Mouse (Mus musculus) MEL (cell line): ENCODE data around the gene Rph3al. TPM values are rescaled to one million over a fixed set of nuclear protein-coding genes. Genes with fewer than 3 reads are reported as not detected.

Source experiments
- DNase-seq: peaks from one replicate; pipeline ENCODE4 v3.0.0; 2011; ENCODE audit warnings: low read depth, low spot score
- H3K27ac ChIP-seq: 2 replicates; pipeline ENCODE4 v1.5.1; 2012; ENCODE audit warnings: low read depth, mild to moderate bottlenecking, control low read depth, low read length, moderate library complexity; ENCODE audit not compliant: control insufficient read depth
- H3K27me3 ChIP-seq, 2 experiments: fragments of 150-350 bp in 1 of 2; sonication (generic) in 1 of 2; 2 replicates each; pipeline ENCODE4 v1.6.1; 2012; ENCODE audit warnings: low read length in 2 of 2, mild to moderate bottlenecking in 2 of 2, improper control_type of control experiment in 1 of 2, moderate library complexity in 1 of 2; ENCODE audit not compliant: insufficient read depth in 2 of 2, control insufficient read depth in 1 of 2
- H3K36me3 ChIP-seq, 2 experiments: 2 replicates each; pipeline ENCODE4 v1.6.1; 2012 to 2014; ENCODE audit warnings: low read length in 2 of 2, improper control_type of control experiment in 1 of 2, inconsistent platforms in 1 of 2, mild to moderate bottlenecking in 1 of 2; ENCODE audit not compliant: insufficient read depth in 2 of 2, control insufficient read depth in 1 of 2
- H3K4me1 ChIP-seq, 2 experiments: fragments of 150-350 bp in 1 of 2; sonication (generic) in 1 of 2; 2 replicates each; pipeline ENCODE4 v1.6.1; 2012; ENCODE audit warnings: low read length in 2 of 2, improper control_type of control experiment in 1 of 2, mild to moderate bottlenecking in 1 of 2; ENCODE audit not compliant: insufficient read depth in 2 of 2, control insufficient read depth in 1 of 2
- H3K4me3 ChIP-seq, 2 experiments: fragments of 150-350 bp in 1 of 2; sonication (generic) in 1 of 2; 2 replicates each; pipeline ENCODE4 v1.5.1; 2012; ENCODE audit warnings: low read depth in 2 of 2, low read length in 2 of 2, mild to moderate bottlenecking in 2 of 2, moderate library complexity in 2 of 2, control low read depth in 1 of 2, improper control_type of control experiment in 1 of 2; ENCODE audit not compliant: control insufficient read depth in 1 of 2, insufficient read depth in 1 of 2
- H3K79me2 ChIP-seq: 2 replicates; pipeline ENCODE4 v1.6.1; 2012; ENCODE audit warnings: mild to moderate bottlenecking, low read length, moderate library complexity; ENCODE audit not compliant: control insufficient read depth, poor library complexity, insufficient read depth
- H3K9ac ChIP-seq: 2 replicates; pipeline ENCODE4 v1.6.1; 2012; ENCODE audit warnings: low read depth, mild to moderate bottlenecking, control low read depth, low read length, moderate library complexity; ENCODE audit not compliant: control insufficient read depth, poor library complexity, severe bottlenecking
- H3K9me3 ChIP-seq: fragments of 150-350 bp; sonication (generic); replicated peaks from 2 replicates; pipeline ENCODE4 v1.6.1; 2012; ENCODE audit warnings: mild to moderate bottlenecking, low read length, improper control_type of control experiment, moderate library complexity; ENCODE audit not compliant: insufficient read depth
- CTCF ChIP-seq, 3 experiments: IDR thresholded peaks in 2 of 3; conservative IDR thresholded peaks in 1 of 3; 2 replicates each; pipeline ENCODE4 v1.5.1; 2011 to 2012; ENCODE audit warnings: low read length in 3 of 3, low read depth in 2 of 3, mild to moderate bottlenecking in 2 of 3, improper control_type of control experiment in 1 of 3, inconsistent platforms in 1 of 3, mixed read lengths in 1 of 3, moderate library complexity in 1 of 3; ENCODE audit not compliant: control insufficient read depth in 1 of 3, insufficient read depth in 1 of 3, poor library complexity in 1 of 3, severe bottlenecking in 1 of 3
- ELF1 ChIP-seq: IDR thresholded peaks from 2 replicates; pipeline ENCODE4 v1.6.1; 2014; ENCODE audit warnings: low read depth, mild to moderate bottlenecking, inconsistent platforms, low read length, improper control_type of control experiment, moderate library complexity
- ETS1 ChIP-seq: IDR thresholded peaks from 2 replicates; pipeline ENCODE4 v1.6.1; 2012; ENCODE audit warnings: low read depth, mild to moderate bottlenecking, inconsistent platforms, low read length, improper control_type of control experiment, moderate library complexity
- GABPA ChIP-seq: IDR thresholded peaks from 2 replicates; pipeline ENCODE4 v1.6.1; 2012; ENCODE audit warnings: low read depth, mild to moderate bottlenecking, inconsistent platforms, low read length, improper control_type of control experiment, moderate library complexity
- GATA1 ChIP-seq: IDR thresholded peaks from 2 replicates; pipeline ENCODE4 v1.6.1; 2011; ENCODE audit warnings: low read depth, low read length, improper control_type of control experiment
- JUND ChIP-seq: IDR thresholded peaks from 2 replicates; pipeline ENCODE4 v1.6.1; 2011; ENCODE audit warnings: low read depth, mild to moderate bottlenecking, improper control_type of control experiment, low read length
- KAT2A ChIP-seq: conservative IDR thresholded peaks from 2 replicates; pipeline ENCODE4 v1.6.1; 2012; ENCODE audit warnings: low read depth, low read length, improper control_type of control experiment, inconsistent platforms
- MAFK ChIP-seq: IDR thresholded peaks from 2 replicates; pipeline ENCODE4 v1.6.1; 2011; ENCODE audit warnings: low read depth, mild to moderate bottlenecking, low read length, improper control_type of control experiment, borderline replicate concordance
- MEF2A ChIP-seq: IDR thresholded peaks from 2 replicates; pipeline ENCODE4 v1.6.1; 2014; ENCODE audit warnings: low read depth, mild to moderate bottlenecking, inconsistent platforms, low read length, improper control_type of control experiment; ENCODE audit not compliant: poor library complexity, insufficient replicate concordance, severe bottlenecking; ENCODE audit errors: extremely low read depth
- MYC ChIP-seq: IDR thresholded peaks from 2 replicates; pipeline ENCODE4 v1.6.1; 2011; ENCODE audit warnings: low read depth, mild to moderate bottlenecking, low read length, improper control_type of control experiment, moderate library complexity
- RCOR1 ChIP-seq: IDR thresholded peaks from 2 replicates; pipeline ENCODE4 v1.6.1; 2012; ENCODE audit warnings: low read depth, mild to moderate bottlenecking, inconsistent platforms, low read length, improper control_type of control experiment
- SIN3A ChIP-seq: IDR thresholded peaks from 2 replicates; pipeline ENCODE4 v1.6.1; 2012; ENCODE audit warnings: low read length, improper control_type of control experiment, inconsistent platforms
- TAL1 ChIP-seq: IDR thresholded peaks from 2 replicates; pipeline ENCODE4 v1.6.1; 2012; ENCODE audit warnings: mild to moderate bottlenecking, inconsistent platforms, low read length, moderate library complexity, mixed read lengths
- TCF12 ChIP-seq: IDR thresholded peaks from 2 replicates; pipeline ENCODE4 v1.6.1; 2014; ENCODE audit warnings: low read depth, mild to moderate bottlenecking, inconsistent platforms, low read length, improper control_type of control experiment, moderate library complexity
- UBTF ChIP-seq: IDR thresholded peaks from 2 replicates; pipeline ENCODE4 v1.6.1; 2012; ENCODE audit warnings: low read depth, mild to moderate bottlenecking, inconsistent platforms, low read length, improper control_type of control experiment, moderate library complexity, borderline replicate concordance; ENCODE audit not compliant: insufficient read depth
- USF1 ChIP-seq: IDR thresholded peaks from 2 replicates; pipeline ENCODE4 v1.6.1; 2014; ENCODE audit warnings: low read depth, mild to moderate bottlenecking, inconsistent platforms, low read length, improper control_type of control experiment, moderate library complexity
- USF2 ChIP-seq, 2 experiments: IDR thresholded peaks; 2 replicates each; pipeline ENCODE4 v1.6.1; 2011 to 2012; ENCODE audit warnings: improper control_type of control experiment in 2 of 2, low read length in 2 of 2, borderline replicate concordance in 1 of 2, inconsistent platforms in 1 of 2, low read depth in 1 of 2, mild to moderate bottlenecking in 1 of 2; ENCODE audit not compliant: insufficient read depth in 1 of 2
- ZC3H11A ChIP-seq: IDR thresholded peaks from 2 replicates; pipeline ENCODE4 v1.6.1; 2012; ENCODE audit warnings: low read depth, mild to moderate bottlenecking, inconsistent platforms, low read length, improper control_type of control experiment
- ZKSCAN1 ChIP-seq: IDR thresholded peaks from 2 replicates; pipeline ENCODE4 v1.6.1; 2012; ENCODE audit warnings: low read depth, mild to moderate bottlenecking, inconsistent platforms, low read length, improper control_type of control experiment, moderate library complexity
- ZMIZ1 ChIP-seq: IDR thresholded peaks from 2 replicates; pipeline ENCODE4 v1.6.1; 2012; ENCODE audit warnings: low read depth, mild to moderate bottlenecking, inconsistent platforms, low read length, improper control_type of control experiment, moderate library complexity
- polyA plus RNA-seq, 2 experiments: library from polyadenylated mRNA; stranded (reverse) in 1 of 2; unstranded in 1 of 2; fragments of >175 nt in 1 of 2; fragments of >200 nt in 1 of 2; gene quantifications; 2 replicates each; pipeline versions ENCODE4 v1.2.1 to v1.2.4; 2012; ENCODE audit warnings: low replicate concordance in 2 of 2, low read depth in 1 of 2; ENCODE audit not compliant: insufficient read length in 2 of 2, insufficient read depth in 1 of 2, missing spikeins in 1 of 2
- total RNA-seq: library from RNA; depleted of rRNA; stranded (reverse); fragments of 300-350 nt; gene quantifications from 2 replicates; pipeline ENCODE4 v1.2.3, GENCODE M21; 2012

Rph3al gene
- total and polyA plus RNA-seq, 3 experiments: 9.4 to 23.0 TPM; not detected in 1

DNA sequence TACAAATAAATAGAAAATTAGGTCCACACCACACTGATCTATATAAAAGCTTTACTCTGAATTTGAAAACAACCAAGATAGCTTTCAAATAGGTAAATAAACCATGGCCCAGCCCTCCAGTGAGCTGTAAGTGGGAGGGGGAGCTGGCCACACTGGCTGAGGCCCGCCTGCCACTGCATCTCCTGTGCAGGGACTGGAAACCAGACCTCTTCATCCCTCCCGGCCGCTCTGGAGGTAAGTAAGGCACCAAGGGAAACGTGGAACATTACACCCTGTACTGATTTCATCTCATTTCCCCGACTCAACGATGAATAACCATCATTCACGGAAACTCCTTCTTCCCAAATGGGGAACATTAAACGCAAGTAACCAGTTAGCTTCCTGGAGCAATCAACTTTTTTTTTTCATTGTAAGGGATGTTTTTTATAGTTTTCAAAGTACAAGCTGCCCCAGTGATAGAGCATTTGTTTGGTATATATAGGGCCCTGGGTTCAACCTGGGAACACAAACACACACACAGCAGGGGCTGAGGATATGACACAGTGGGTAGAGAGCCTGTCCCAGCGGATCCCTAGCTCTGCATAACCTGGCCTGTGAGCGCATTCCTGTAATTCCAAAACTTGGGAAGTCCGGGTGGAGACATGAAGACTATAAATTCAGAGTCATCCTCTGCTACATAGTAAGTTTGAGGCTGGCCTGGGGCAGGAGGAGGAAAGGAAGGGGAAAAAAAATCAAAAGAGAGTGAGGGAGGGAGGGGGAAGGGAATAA, 7.1 kb downstream of the Rph3al start:
- Histone ChIP-seq H3K4me1 (peaks cover 28 to 35% of the 10 kb centered on the region in 2 experiments), H3K9me3 (no peaks in the 10 kb centered on the region), H3K27me3 (no peaks in the 10 kb centered on the region), H3K27ac (no peak overlapping the region), H3K79me2 (no peaks in the 10 kb centered on the region), H3K36me3 (peaks cover 0 to 24% of the 10 kb centered on the region in 2 experiments; a peak in 2 of 4 replicates), H3K4me3 (no peak overlapping the region), H3K9ac (no peak overlapping the region)
- no peak for DNase-seq
- TF ChIP-seq MAFK: no peak
- TF ChIP-seq MEF2A: no peak
- no peak for TF ChIP-seq SIN3A
- TF ChIP-seq UBTF: no peak
- TF ChIP-seq ETS1: no peak
- TF ChIP-seq USF2 (IDR thresholded peaks at IDR 0.05; ENCODE audit: borderline replicate concordance in 1 of 2, insufficient read depth in 1 of 2, low read depth in 1 of 2, low read length in 2 of 2): no peak
- no peak for TF ChIP-seq ELF1
- no peak for TF ChIP-seq USF1
- TF ChIP-seq GATA1: no peak
- TF ChIP-seq JUND: no peak
- no peak for TF ChIP-seq ZMIZ1
- TF ChIP-seq GABPA: no peak
- TF ChIP-seq CTCF (IDR thresholded peaks at IDR 0.05 in 2 of 3, conservative IDR thresholded peaks at IDR 0.05 in 1 of 3; ENCODE audit: control insufficient read depth in 1 of 3, insufficient read depth in 1 of 3, low read depth in 2 of 3, low read length in 3 of 3, poor library complexity in 1 of 3, severe bottlenecking in 1 of 3): no peak
- TF ChIP-seq TCF12: no peak
- TF ChIP-seq KAT2A: no peak
- no peak for TF ChIP-seq ZC3H11A
- no peak for TF ChIP-seq TAL1
- TF ChIP-seq MYC: no peak
- no peak for TF ChIP-seq RCOR1
- no peak for TF ChIP-seq ZKSCAN1
